Mouse (Mus musculus) intestine, postnatal 0 days (tissue): ENCODE measurements around the gene Ube2e2. TPM values are rescaled to one million over a fixed set of nuclear protein-coding genes. Genes with fewer than 3 reads are reported as not detected.

Experiments used
- ATAC-seq: fragments of 200-750 bp; cut with Nextera tagmentation; 2 replicates; pipeline ENCODE4 v1.8.0; 2017; ENCODE audit warnings: mild to moderate bottlenecking, moderate TSS enrichment, moderate library complexity
- H3K27ac ChIP-seq: fragments of 300-500 bp; sonication (generic); 2 replicates; pipeline ENCODE4 v1.5.1; 2014; ENCODE audit warnings: mild to moderate bottlenecking, low read depth, low read length, moderate library complexity
- H3K27me3 ChIP-seq: fragments of 300-500 bp; sonication (generic); replicated peaks from 2 replicates; pipeline ENCODE4 v1.6.1; 2014; ENCODE audit warnings: low read length, mixed read lengths; ENCODE audit not compliant: control insufficient read depth, insufficient read depth
- H3K36me3 ChIP-seq: fragments of 300-500 bp; sonication (generic); 2 replicates; pipeline ENCODE4 v1.6.1; 2014; ENCODE audit warnings: mild to moderate bottlenecking, moderate library complexity; ENCODE audit not compliant: control insufficient read depth, insufficient read depth
- H3K4me1 ChIP-seq: fragments of 300-500 bp; sonication (generic); replicated peaks from 2 replicates; pipeline ENCODE4 v1.6.1; 2014; ENCODE audit warnings: antibody characterized with exemption, low read length, mixed read lengths; ENCODE audit not compliant: control insufficient read depth, insufficient read depth
- H3K4me2 ChIP-seq: fragments of 300-500 bp; sonication (generic); replicated peaks from 2 replicates; pipeline ENCODE4 v1.6.1; 2014; ENCODE audit warnings: low read depth, mild to moderate bottlenecking, moderate library complexity
- H3K4me3 ChIP-seq: fragments of 300-500 bp; sonication (generic); 2 replicates; pipeline ENCODE4 v1.5.1; 2014; ENCODE audit warnings: low read depth, low read length
- H3K9ac ChIP-seq: fragments of 300-500 bp; sonication (generic); 2 replicates; pipeline ENCODE4 v1.6.1; 2014; ENCODE audit warnings: mild to moderate bottlenecking, low read depth, low read length
- H3K9me3 ChIP-seq: fragments of 300-500 bp; sonication (generic); 2 replicates; pipeline ENCODE4 v1.6.1; 2016; ENCODE audit warnings: mixed run types; ENCODE audit not compliant: control insufficient read depth
- CTCF ChIP-seq: sonication (generic); IDR thresholded peaks from 2 replicates; pipeline ENCODE4 v1.5.1; 2016; ENCODE audit warnings: low read depth, mild to moderate bottlenecking, control low read depth, antibody characterized with exemption, moderate library complexity
- WGBS: fragments of 180-500 bp; shearing (Covaris S2); extraction: QIAGEN DNeasy Blood & Tissue Kit; methylation state at CpG from one replicate; pipeline ENCODE4 v1.1.7; 2014; 5-methylcytosine and 5-hydroxymethylcytosine counted together
- polyA plus RNA-seq: library from polyadenylated mRNA; unstranded; fragments of >200 nt; fragmentation: Nextera tagmentation; extraction: Ambion mirVana; gene quantifications from 2 replicates; pipeline ENCODE4 v1.2.1, GENCODE M21; 2015

Ube2e2 gene
- polyA plus RNA-seq, 1 experiment from 2014 or later: 52.3 TPM

GRCm38 (mm10) chr14:18667755-18668154, 226.3 kb downstream of the Ube2e2 start:
- no peak for ATAC-seq
- Histone ChIP-seq H3K27me3 (no peaks in the 10 kb centered on the region), H3K9me3 (no peaks in the 10 kb centered on the region), H3K9ac (no peak overlapping the region), H3K4me2 (no peak overlapping the region), H3K4me3 (no peak overlapping the region), H3K36me3 (no peaks in the 10 kb centered on the region), H3K4me1 (no peaks in the 10 kb centered on the region), H3K27ac (no peak overlapping the region)
- TF ChIP-seq CTCF: no peak
- 99% methylated on average over 2 of the region's 2 CpGs for WGBS

- peaks cover 3% of the 10 kb centered on the region; the same call in 1 of the 2 replicates for H3K9me3 ChIP-seq
- H3K9ac ChIP-seq: no peak overlapping the region
- no peaks in the 10 kb centered on the region for H3K27me3 ChIP-seq
- no peak for ATAC-seq
- no peak overlapping the region for H3K4me2 ChIP-seq
- H3K4me1 ChIP-seq: no peaks in the 10 kb centered on the region
- H3K36me3 ChIP-seq: no peaks in the 10 kb centered on the region
- TF ChIP-seq CTCF: no peak
- WGBS: 74% methylated on average over 1 of the region's 1 CpGs
- no peak overlapping the region for H3K4me3 ChIP-seq
- H3K27ac ChIP-seq: no peak overlapping the region
Observed at GRCm38 (mm10) chr14:18666251-18666650, 227.8 kb downstream of the Ube2e2 start.

- no peaks in the 10 kb centered on the region for H3K27me3 ChIP-seq
- ATAC-seq: no peak
- H3K9ac ChIP-seq: no peak overlapping the region
- peaks cover 5% of the 10 kb centered on the region; the same call in 1 of the 2 replicates for H3K9me3 ChIP-seq
- no peak for TF ChIP-seq CTCF
- no peak overlapping the region for H3K4me3 ChIP-seq
- H3K27ac ChIP-seq: no peak overlapping the region
- no peak overlapping the region for H3K4me2 ChIP-seq
- 84% methylated on average over 1 of the region's 1 CpGs for WGBS
- H3K4me1 ChIP-seq: no peaks in the 10 kb centered on the region
- H3K36me3 ChIP-seq: no peaks in the 10 kb centered on the region
Observed at GRCm38 (mm10) chr14:18665267-18666024, 228.6 kb downstream of the Ube2e2 start.

GRCm38 (mm10) chr14:18663666-18664065, 230.4 kb downstream of the Ube2e2 start:
- H3K9ac ChIP-seq: no peak overlapping the region
- H3K4me1 ChIP-seq: no peaks in the 10 kb centered on the region
- 59% methylated on average over 2 of the region's 2 CpGs for WGBS
- ATAC-seq: peak; percentile 43; the same call in 1 of the 2 replicates
- no peak for TF ChIP-seq CTCF
- no peaks in the 10 kb centered on the region for H3K27me3 ChIP-seq
- H3K4me2 ChIP-seq: no peak overlapping the region
- no peak overlapping the region for H3K4me3 ChIP-seq
- peaks cover 5% of the 10 kb centered on the region; the same call in 1 of the 2 replicates for H3K9me3 ChIP-seq
- H3K36me3 ChIP-seq: no peaks in the 10 kb centered on the region
- no peak overlapping the region for H3K27ac ChIP-seq

- no peak overlapping the region for H3K27ac ChIP-seq
- no peaks in the 10 kb centered on the region for H3K36me3 ChIP-seq
- no peak for TF ChIP-seq CTCF
- H3K9ac ChIP-seq: no peak overlapping the region
- ATAC-seq: no peak
- H3K4me3 ChIP-seq: no peak overlapping the region
- H3K27me3 ChIP-seq: no peaks in the 10 kb centered on the region
- no peaks in the 10 kb centered on the region for H3K4me1 ChIP-seq
- no peak overlapping the region for H3K4me2 ChIP-seq
- whole genome bisulfite sequencing: 59% methylated on average over 4 of the region's 4 CpGs
- H3K9me3 ChIP-seq: peaks cover 5% of the 10 kb centered on the region; the same call in 1 of the 2 replicates
Observed at GRCm38 (mm10) chr14:18657777-18658753, 236.0 kb downstream of the Ube2e2 start.

GRCm38 (mm10) chr14:18649123-18649675, 244.9 kb downstream of the Ube2e2 start:
- Histone ChIP-seq H3K36me3 (no peaks in the 10 kb centered on the region), H3K27me3 (no peaks in the 10 kb centered on the region), H3K9ac (no peak overlapping the region), H3K27ac (no peak overlapping the region), H3K4me1 (no peaks in the 10 kb centered on the region), H3K9me3 (no peaks in the 10 kb centered on the region), H3K4me3 (no peak overlapping the region), H3K4me2 (no peak overlapping the region)
- TF ChIP-seq CTCF: no peak
- no peak for ATAC-seq
- WGBS: 72% methylated on average over 2 of the region's 2 CpGs
